Mouse (Mus musculus): ENCODE measurements around the gene Zfp467.

GRCm38 (mm10) chr6:48388221-48388620, 57.4 kb downstream of the Zfp467 start:
- TF ChIP-seq GATA1 (IDR thresholded peaks at IDR 0.05; ENCODE audit: borderline replicate concordance, low read length) (no peak), FLI1 (IDR thresholded peaks at IDR 0.05; ENCODE audit: low read length) (no peak)

Measured in megakaryocyte, embryonic 14.5 days (primary cell).